Mouse (Mus musculus): ENCODE measurements around the gene Cpsf3. TPM values are rescaled to one million over a fixed set of nuclear protein-coding genes. Genes with fewer than 3 reads are reported as not detected.

The Cpsf3 gene
- total RNA-seq, 2 experiments from 2014 or later = 16.7 to 18.8 TPM

- intact Hi-C loops (cut with DNase I) = no loop called here
- no peak for DNase-seq
Observed at GRCm38 (mm10) chr12:21288716-21289395, 3.7 kb downstream of the Cpsf3 start.

GRCm38 (mm10) chr12:21289651-21290050 is 4.5 kb downstream of the Cpsf3 start:
- intact Hi-C loops (cut with DNase I) = no loop called here
- no peak for DNase-seq

GRCm38 (mm10) chr12:21298856-21299255 is 13.7 kb downstream of the Cpsf3 start:
- intact Hi-C loops (cut with DNase I) = no loop called here
- no peak for DNase-seq

- intact Hi-C loops (cut with DNase I) = no loop called here
- DNase-seq = no peak
Observed at GRCm38 (mm10) chr12:21301324-21301723, 16.1 kb downstream of the Cpsf3 start.

- intact Hi-C loops (cut with DNase I) = no loop called here
- no peak for DNase-seq
Observed at GRCm38 (mm10) chr12:21301932-21302331, 16.7 kb downstream of the Cpsf3 start.

- no peak for DNase-seq
- intact Hi-C loops (cut with DNase I) = no loop called here
Observed at GRCm38 (mm10) chr12:21302361-21302783, 17.2 kb downstream of the Cpsf3 start.

- intact Hi-C loops (cut with DNase I) = no loop called here
Observed at GRCm38 (mm10) chr12:21305741-21306140, 20.6 kb downstream of the Cpsf3 start.

GRCm38 (mm10) chr12:21306721-21307120 is 21.5 kb downstream of the Cpsf3 start:
- DNase-seq = no peak
- intact Hi-C loops (cut with DNase I) = no loop called here

More at GRCm38 (mm10) chr12:21305741-21306140, 20.6 kb downstream of the Cpsf3 start:
- no peak for DNase-seq

GRCm38 (mm10) chr12:21312201-21312600 is 27.0 kb downstream of the Cpsf3 start:
- no peak for DNase-seq
- intact Hi-C loops (cut with DNase I) = no loop called here

- intact Hi-C loops (cut with DNase I) = no loop called here
Observed at GRCm38 (mm10) chr12:21315923-21316868, 31.0 kb downstream of the Cpsf3 start, which contains the start of gene Iah1. Gene Iah1 (plus strand): TSS chr12:21316389.

GRCm38 (mm10) chr12:21316869-21317265 is 31.7 kb downstream of the Cpsf3 start:
- intact Hi-C loops (cut with DNase I) = no loop called here
- DNase-seq = peak in 1 of 2 experiments; percentile 38

More at GRCm38 (mm10) chr12:21315923-21316868, 31.0 kb downstream of the Cpsf3 start, which contains the start of gene Iah1:
- DNase-seq = peak; percentile 70 to 79

- peak; percentile 29 to 40 for DNase-seq
- intact Hi-C loops (cut with DNase I) = no loop called here
Observed at GRCm38 (mm10) chr12:21318143-21318895, 33.1 kb downstream of the Cpsf3 start.

GRCm38 (mm10) chr12:21320317-21320716 is 35.1 kb downstream of the Cpsf3 start:
- intact Hi-C loops (cut with DNase I) = no loop called here
- DNase-seq = no peak

- no peak for DNase-seq
- intact Hi-C loops (cut with DNase I) = no loop called here
Observed at GRCm38 (mm10) chr12:21321170-21321569, 36.0 kb downstream of the Cpsf3 start.

GRCm38 (mm10) chr12:21322296-21322695 is 37.1 kb downstream of the Cpsf3 start:
- no peak for DNase-seq

GRCm38 (mm10) chr12:21322856-21323255 is 37.7 kb downstream of the Cpsf3 start:
- DNase-seq = no peak
- intact Hi-C loops (cut with DNase I) = no loop called here

More at GRCm38 (mm10) chr12:21322296-21322695, 37.1 kb downstream of the Cpsf3 start:
- intact Hi-C loops (cut with DNase I) = no loop called here

GRCm38 (mm10) chr12:21324101-21324500 is 38.9 kb downstream of the Cpsf3 start:
- DNase-seq = no peak
- intact Hi-C loops (cut with DNase I) = no loop called here

- no peak for DNase-seq
- intact Hi-C loops (cut with DNase I) = no loop called here
Observed at GRCm38 (mm10) chr12:21325266-21325665, 40.1 kb downstream of the Cpsf3 start.

- peak in 1 of 2 experiments; percentile 15 for DNase-seq
- intact Hi-C loops (cut with DNase I) = no loop called here
Observed at GRCm38 (mm10) chr12:21326325-21326724, 41.1 kb downstream of the Cpsf3 start.

- no peak for DNase-seq
- intact Hi-C loops (cut with DNase I) = no loop called here
Observed at GRCm38 (mm10) chr12:21329661-21330400, 44.6 kb downstream of the Cpsf3 start.

Measured in gastrocnemius, postnatal 36 days (tissue).